Mouse (Mus musculus): Measurements from ENCODE around the gene Foxk2. TPM values are rescaled to one million over a fixed set of nuclear protein-coding genes. Genes with fewer than 3 reads are reported as not detected.
A peak's percentile ranks its signal among the peaks of the same experiment; 100 is the strongest.

Gene Foxk2
- polyA plus RNA-seq (2015; fragmentation: Nextera tagmentation; extraction: Ambion mirVana) = 12.1 and 12.2 TPM in 2 replicates

DNA sequence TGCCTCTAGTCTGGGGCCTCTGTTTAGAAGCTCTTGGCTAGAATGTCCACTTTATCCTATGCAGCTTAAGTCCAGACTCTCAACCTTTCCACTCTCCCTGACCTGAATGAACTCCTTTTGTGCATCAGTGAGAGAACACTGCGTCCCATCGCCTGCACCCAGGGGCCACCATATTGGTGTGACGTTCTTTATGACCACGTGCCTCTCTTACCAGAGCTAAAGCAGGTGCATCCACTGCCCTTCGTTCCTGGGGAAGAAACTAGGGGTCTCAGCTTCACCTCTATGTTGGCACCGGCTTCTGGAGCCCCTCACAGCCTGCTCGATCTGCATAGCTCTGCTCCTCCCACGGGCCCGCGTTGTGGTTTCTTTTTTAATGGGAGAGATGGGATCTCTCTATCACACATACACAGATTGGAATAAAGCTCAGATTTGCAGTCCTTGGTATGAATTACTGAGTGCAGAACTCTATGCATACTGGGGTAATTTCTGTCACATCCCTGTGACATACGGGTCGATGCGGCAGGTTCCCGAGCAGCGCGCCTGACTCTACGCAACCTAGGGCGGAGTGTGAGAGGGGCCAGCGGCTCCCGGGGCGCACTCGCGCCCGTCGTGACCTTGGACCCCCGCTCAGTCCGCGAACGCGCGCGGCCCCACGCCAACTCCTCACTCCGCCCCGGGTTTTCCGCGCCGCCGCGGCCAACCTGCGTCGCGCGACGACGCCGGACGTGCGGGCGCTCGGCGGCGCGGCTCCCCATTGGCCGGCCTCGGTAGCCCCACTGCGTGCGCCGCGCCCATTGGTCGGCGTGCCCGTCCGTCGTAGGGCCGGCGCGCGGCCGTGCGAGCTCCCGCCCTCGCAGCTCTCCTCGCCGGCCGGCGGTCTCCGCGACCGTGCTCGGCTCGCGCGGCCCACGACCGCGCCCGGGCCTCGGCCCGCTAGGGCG is at the start of gene Foxk2:
Foxk2 (plus strand) TSS at position 831 of the 941 bp plus-strand sequence.
- Histone ChIP-seq H3K9me3 (no peaks in the 10 kb centered on the region), H3K4me2 (peak within 1 kb of the TSS; percentile 89), H3K27me3 (no peaks in the 10 kb centered on the region), H3K27ac (peak within 1 kb of the TSS; percentile 97), H3K4me3 (peak within 1 kb of the TSS; percentile 100), H3K9ac (peak within 1 kb of the TSS; percentile 99), H3K4me1 (replicated peaks) (peaks cover 36% of the 10 kb centered on the region), H3K36me3 (peaks cover 44% of the 10 kb centered on the region)
- ATAC-seq (ENCODE audit: low FRiP score) = peak; percentile 97
- WGBS = under 1% methylated on average over 78 of the region's 91 CpGs

DNA sequence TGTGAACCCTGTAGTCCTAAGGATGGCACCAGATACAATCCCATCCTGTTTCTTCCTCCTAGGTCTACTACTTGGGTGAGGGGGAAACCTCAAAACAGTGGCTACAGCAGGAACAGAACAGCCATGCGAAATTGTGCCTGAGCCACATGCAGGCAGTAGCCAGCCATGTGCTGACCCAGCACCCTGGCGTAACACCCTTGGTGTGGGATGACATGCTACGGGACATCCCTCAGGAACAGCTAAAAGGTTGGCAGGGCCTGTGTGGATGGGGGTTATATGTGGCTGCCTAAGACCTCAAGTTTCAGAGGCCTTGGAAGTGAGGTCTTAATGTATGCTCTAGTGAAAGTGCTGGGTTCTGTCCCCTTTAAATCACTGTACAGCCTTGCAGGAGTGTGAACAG is 43.0 kb upstream of the Foxk2 start:
- H3K36me3 ChIP-seq = peaks cover 69% of the 10 kb centered on the region
- WGBS = 94% methylated on average over 3 of the region's 3 CpGs
- H3K4me1 ChIP-seq (replicated peaks) = no peaks in the 10 kb centered on the region
- H3K4me2 ChIP-seq = no peak overlapping the region
- no peak overlapping the region for H3K27ac ChIP-seq
- no peak overlapping the region for H3K4me3 ChIP-seq
- H3K9me3 ChIP-seq = no peaks in the 10 kb centered on the region
- no peaks in the 10 kb centered on the region for H3K27me3 ChIP-seq
- ATAC-seq (ENCODE audit: low FRiP score) = no peak
- H3K9ac ChIP-seq = no peak overlapping the region

GRCm38 (mm10) chr11:121219776-121220175 is 40.0 kb upstream of the Foxk2 start:
- Histone ChIP-seq H3K27me3 (no peaks in the 10 kb centered on the region), H3K9me3 (no peaks in the 10 kb centered on the region), H3K36me3 (peaks cover 88% of the 10 kb centered on the region), H3K9ac (no peak overlapping the region), H3K4me3 (no peak overlapping the region), H3K4me1 (replicated peaks) (no peaks in the 10 kb centered on the region), H3K27ac (no peak overlapping the region), H3K4me2 (no peak overlapping the region)
- WGBS = 95% methylated on average over 11 of the region's 11 CpGs
- ATAC-seq (ENCODE audit: low FRiP score) = no peak

DNA sequence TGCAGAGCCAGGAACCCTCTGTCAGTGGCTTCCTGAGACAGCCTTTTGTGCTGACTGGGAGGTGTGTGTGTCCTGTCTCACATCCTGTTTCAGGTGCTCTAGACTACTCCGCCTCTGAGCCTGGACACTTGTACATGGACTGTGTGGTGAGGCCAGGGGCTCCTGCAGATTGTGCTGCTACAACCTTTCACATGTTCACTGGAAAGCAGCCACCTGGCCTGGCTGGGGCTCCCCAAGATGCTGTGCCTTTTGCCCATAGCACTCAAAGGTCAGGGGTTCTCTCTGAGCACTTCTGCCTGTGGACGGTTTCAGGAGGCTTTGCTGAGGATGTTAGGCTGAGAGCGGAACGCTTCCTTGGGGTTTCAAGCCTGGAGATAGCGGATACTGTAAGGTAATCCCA is 39.0 kb upstream of the Foxk2 start:
- H3K9ac ChIP-seq = no peak overlapping the region
- 95% methylated on average over 5 of the region's 5 CpGs for WGBS
- no peaks in the 10 kb centered on the region for H3K27me3 ChIP-seq
- no peak for ATAC-seq (ENCODE audit: low FRiP score)
- no peak overlapping the region for H3K27ac ChIP-seq
- no peaks in the 10 kb centered on the region for H3K4me1 ChIP-seq (replicated peaks)
- H3K36me3 ChIP-seq = peaks cover 95% of the 10 kb centered on the region
- no peaks in the 10 kb centered on the region for H3K9me3 ChIP-seq
- H3K4me3 ChIP-seq = no peak overlapping the region
- no peak overlapping the region for H3K4me2 ChIP-seq

- Histone ChIP-seq H3K4me2 (no peak overlapping the region), H3K9ac (no peak overlapping the region), H3K27me3 (no peaks in the 10 kb centered on the region), H3K4me3 (no peak overlapping the region), H3K36me3 (peaks cover 95% of the 10 kb centered on the region), H3K4me1 (replicated peaks) (no peaks in the 10 kb centered on the region), H3K27ac (no peak overlapping the region), H3K9me3 (no peaks in the 10 kb centered on the region)
- 95% methylated on average over 6 of the region's 6 CpGs for WGBS
- no peak for ATAC-seq (ENCODE audit: low FRiP score)
These were observed 38.3 kb upstream of the Foxk2 start for GRCm38 (mm10) chr11:121221321-121222010.

DNA sequence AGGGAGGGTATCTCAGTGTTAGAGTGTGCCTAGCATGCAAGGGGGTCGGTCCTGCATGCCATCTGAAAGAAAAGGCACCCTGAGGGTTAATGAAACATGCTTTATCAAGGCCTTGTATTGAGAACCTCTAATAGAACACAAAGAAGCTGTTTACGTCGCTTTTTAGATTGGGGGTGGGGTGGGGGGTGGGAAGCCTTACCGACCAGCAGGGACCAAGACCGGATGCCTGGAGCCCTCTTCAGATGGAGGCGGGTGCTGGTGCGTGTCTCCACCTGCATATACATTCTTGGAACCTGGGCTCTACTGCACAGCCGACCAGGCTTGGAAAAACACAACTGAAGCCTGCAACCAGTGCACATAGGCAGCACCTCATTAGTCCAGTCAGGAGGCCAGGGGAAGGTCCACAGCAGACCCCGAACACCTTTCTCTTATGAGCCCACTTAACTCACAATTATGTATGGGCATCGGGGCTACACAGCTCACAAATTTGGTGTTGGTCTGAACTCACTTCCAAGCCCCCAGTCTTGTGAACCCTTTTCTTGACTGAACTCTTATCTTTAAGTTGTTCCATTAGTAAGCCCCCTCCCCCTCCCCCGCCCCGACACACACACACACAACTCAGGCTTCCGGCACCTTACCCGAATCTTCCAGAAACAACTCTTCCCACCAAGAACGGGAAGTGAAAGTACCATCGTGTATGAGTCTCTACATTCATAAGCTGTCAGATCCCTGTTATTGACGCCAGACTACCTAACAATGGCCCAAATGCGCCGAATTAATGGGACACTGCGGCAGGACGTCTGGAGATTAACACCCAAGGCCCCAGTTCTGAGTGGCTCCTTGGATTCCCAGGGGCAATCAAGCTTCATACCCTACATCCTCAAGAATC is 31.4 kb upstream of the Foxk2 start:
- Histone ChIP-seq H3K27me3 (no peaks in the 10 kb centered on the region), H3K9me3 (no peaks in the 10 kb centered on the region), H3K9ac (peak overlapping the region; percentile 86), H3K27ac (peak overlapping the region; percentile 77), H3K4me1 (replicated peaks) (peaks cover 29% of the 10 kb centered on the region), H3K36me3 (peaks cover 39% of the 10 kb centered on the region), H3K4me3 (peak overlapping the region; percentile 75), H3K4me2 (peak overlapping the region; percentile 87)
- 29% methylated on average over 21 of the region's 21 CpGs for WGBS
- ATAC-seq (ENCODE audit: low FRiP score) = peak; percentile 39

GRCm38 (mm10) chr11:121229018-121229439 is 30.8 kb upstream of the Foxk2 start, which contains the start of gene Cybc1:
TSS of gene Cybc1 (minus strand) at chr11:121229322.
- Histone ChIP-seq H3K4me3 (peak within 1 kb of the TSS; percentile 75), H3K36me3 (peaks cover 32% of the 10 kb centered on the region), H3K4me1 (replicated peaks) (peaks cover 29% of the 10 kb centered on the region), H3K9me3 (no peaks in the 10 kb centered on the region), H3K4me2 (peak within 1 kb of the TSS; percentile 87), H3K27me3 (no peaks in the 10 kb centered on the region), H3K9ac (peak within 1 kb of the TSS; percentile 86), H3K27ac (peak within 1 kb of the TSS; percentile 77)
- under 1% methylated on average over 23 of the region's 23 CpGs for WGBS
- ATAC-seq (ENCODE audit: low FRiP score) = peak; percentile 88

DNA sequence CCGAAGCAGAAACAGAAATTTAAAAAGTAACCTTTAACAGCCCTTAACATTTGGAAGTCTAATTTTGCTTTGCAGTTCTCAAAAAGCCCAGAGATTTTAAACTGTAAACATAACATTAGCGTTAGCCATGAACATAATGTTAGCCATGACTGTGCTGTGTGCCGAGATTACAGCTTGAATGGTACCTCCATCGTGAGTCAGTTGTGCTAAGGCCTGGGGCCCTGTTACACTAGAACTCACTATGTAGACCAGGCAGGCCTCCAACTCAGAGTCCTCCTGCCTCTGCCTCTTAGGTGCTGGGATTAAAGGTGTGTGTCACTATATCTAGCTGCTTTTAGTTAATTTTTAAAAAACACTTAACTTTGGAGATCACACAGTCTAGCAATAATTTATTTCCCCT is 28.6 kb upstream of the Foxk2 start:
- no peak for ATAC-seq (ENCODE audit: low FRiP score)

DNA sequence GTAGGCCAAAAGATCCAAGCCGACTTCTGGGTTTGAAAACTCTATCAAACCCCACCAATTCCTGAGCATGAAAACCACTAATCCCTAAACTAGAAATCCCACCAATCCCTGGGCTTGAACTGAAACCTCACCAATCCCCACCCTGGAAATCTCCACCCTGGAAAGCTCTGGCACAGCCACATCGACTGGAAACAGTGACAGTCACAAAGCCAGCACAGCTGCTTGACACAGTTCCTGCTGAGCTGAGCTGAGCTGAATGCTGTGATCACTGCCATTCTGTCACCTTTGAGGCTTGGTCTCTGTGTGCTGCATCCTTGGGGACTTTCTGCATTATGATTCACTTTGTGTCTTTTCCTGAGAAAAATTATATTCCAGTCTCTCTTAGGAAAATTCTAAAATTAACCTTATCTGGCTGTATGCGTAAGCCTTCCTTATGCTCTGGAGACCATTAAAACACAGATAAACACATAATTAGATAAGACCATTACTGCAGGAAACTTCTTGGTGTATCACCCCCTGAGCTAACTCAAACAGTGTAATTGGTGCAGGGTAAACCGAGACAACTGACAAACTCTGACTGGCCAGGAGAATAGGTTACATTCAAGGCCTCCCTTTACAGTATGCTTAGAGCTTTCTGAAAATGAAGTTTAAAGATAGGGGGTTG is 28.0 kb upstream of the Foxk2 start:
- Histone ChIP-seq H3K9me3 (no peaks in the 10 kb centered on the region), H3K36me3 (peaks cover 5% of the 10 kb centered on the region), H3K4me2 (no peak overlapping the region), H3K9ac (no peak overlapping the region), H3K4me3 (no peak overlapping the region), H3K27me3 (no peaks in the 10 kb centered on the region), H3K27ac (no peak overlapping the region), H3K4me1 (replicated peaks) (peaks cover 37% of the 10 kb centered on the region)
- ATAC-seq (ENCODE audit: low FRiP score) = no peak
- 61% methylated on average over 4 of the region's 4 CpGs for WGBS

More for the DNA sequence above, 28.6 kb upstream of the Foxk2 start:
- H3K27me3 ChIP-seq = no peaks in the 10 kb centered on the region
- no peak overlapping the region for H3K27ac ChIP-seq
- WGBS = 82% methylated on average over 4 of the region's 4 CpGs
- H3K4me3 ChIP-seq = no peak overlapping the region
- no peak overlapping the region for H3K4me2 ChIP-seq
- H3K4me1 ChIP-seq (replicated peaks) = peaks cover 35% of the 10 kb centered on the region
- H3K9ac ChIP-seq = no peak overlapping the region
- peaks cover 10% of the 10 kb centered on the region for H3K36me3 ChIP-seq
- H3K9me3 ChIP-seq = no peaks in the 10 kb centered on the region

GRCm38 (mm10) chr11:121232706-121233105 is 27.1 kb upstream of the Foxk2 start:
- ATAC-seq (ENCODE audit: low FRiP score) = no peak
- H3K9ac ChIP-seq = no peak overlapping the region
- 48% methylated on average over 4 of the region's 4 CpGs for WGBS

GRCm38 (mm10) chr11:121235475-121236238 is 24.1 kb upstream of the Foxk2 start:
- H3K36me3 ChIP-seq = peaks cover 16% of the 10 kb centered on the region
- no peaks in the 10 kb centered on the region for H3K9me3 ChIP-seq
- no peak overlapping the region for H3K9ac ChIP-seq
- H3K27ac ChIP-seq = peak overlapping the region; percentile 100
- H3K4me2 ChIP-seq = peak overlapping the region; percentile 53
- no peaks in the 10 kb centered on the region for H3K27me3 ChIP-seq
- no peak for ATAC-seq (ENCODE audit: low FRiP score)
- 28% methylated on average over 9 of the region's 9 CpGs for WGBS
- H3K4me3 ChIP-seq = no peak overlapping the region; the same call in 1 of the 2 replicates
- peaks cover 33% of the 10 kb centered on the region for H3K4me1 ChIP-seq (replicated peaks)

More at GRCm38 (mm10) chr11:121232706-121233105, 27.1 kb upstream of the Foxk2 start:
- no peaks in the 10 kb centered on the region for H3K9me3 ChIP-seq
- H3K36me3 ChIP-seq = no peaks in the 10 kb centered on the region
- peaks cover 29% of the 10 kb centered on the region for H3K4me1 ChIP-seq (replicated peaks)
- H3K27ac ChIP-seq = no peak overlapping the region
- H3K4me3 ChIP-seq = no peak overlapping the region
- no peaks in the 10 kb centered on the region for H3K27me3 ChIP-seq
- H3K4me2 ChIP-seq = no peak overlapping the region
